Mouse (Mus musculus) heart, embryonic 13.5 days (tissue): Measurements from ENCODE around the gene Inka1. TPM values are rescaled to one million over a fixed set of nuclear protein-coding genes. Genes with fewer than 3 reads are reported as not detected.

Experiments used
- ATAC-seq: fragments of 200-750 bp; cut with Nextera tagmentation; 2 replicates; pipeline ENCODE4 v1.8.0; 2017; ENCODE audit warnings: moderate TSS enrichment; ENCODE audit not compliant: insufficient number of reproducible peaks, low FRiP score, low TSS enrichment; ENCODE audit errors: extremely low read depth
- H3K27ac ChIP-seq: fragments of 300-500 bp; sonication (generic); replicated peaks from 2 replicates; pipeline ENCODE4 v1.5.1; 2015; ENCODE audit warnings: moderate library complexity, mild to moderate bottlenecking, inconsistent platforms
- H3K27me3 ChIP-seq: fragments of 300-500 bp; sonication (generic); replicated peaks from 2 replicates; pipeline ENCODE4 v1.6.1; 2015; ENCODE audit warnings: mild to moderate bottlenecking, inconsistent platforms
- H3K36me3 ChIP-seq: fragments of 300-500 bp; sonication (generic); 2 replicates; pipeline ENCODE4 v1.6.1; 2015; ENCODE audit warnings: mild to moderate bottlenecking, inconsistent platforms
- H3K4me1 ChIP-seq: fragments of 300-500 bp; sonication (generic); 2 replicates; pipeline ENCODE4 v1.6.1; 2015; ENCODE audit warnings: inconsistent platforms
- H3K4me2 ChIP-seq: fragments of 300-500 bp; sonication (generic); 2 replicates; pipeline ENCODE4 v1.6.1; 2015; ENCODE audit warnings: inconsistent platforms, mild to moderate bottlenecking, moderate library complexity
- H3K4me3 ChIP-seq: fragments of 300-500 bp; sonication (generic); 2 replicates; pipeline ENCODE4 v1.5.1; 2015; ENCODE audit warnings: moderate library complexity, mild to moderate bottlenecking, inconsistent platforms
- H3K9ac ChIP-seq: fragments of 300-500 bp; sonication (generic); 2 replicates; pipeline ENCODE4 v1.6.1; 2015; ENCODE audit warnings: inconsistent platforms, mild to moderate bottlenecking, moderate library complexity
- H3K9me3 ChIP-seq: fragments of 300-500 bp; sonication (generic); 2 replicates; pipeline ENCODE4 v1.6.1; 2016; ENCODE audit warnings: inconsistent platforms
- WGBS: fragments of 180-500 bp; shearing (Covaris S2); methylation state at CpG from one replicate; pipeline ENCODE4 v1.1.7; 2015; ENCODE audit warnings: mixed read lengths; 5-methylcytosine and 5-hydroxymethylcytosine counted together
- polyA plus RNA-seq: library from polyadenylated mRNA; unstranded; fragments of >200 nt; fragmentation: Nextera tagmentation; extraction: Ambion mirVana; gene quantifications from 2 replicates; pipeline ENCODE4 v1.2.1, GENCODE M21; 2015

The Inka1 gene
- polyA plus RNA-seq, 1 experiment from 2014 or later: 50.6 TPM

DNA sequence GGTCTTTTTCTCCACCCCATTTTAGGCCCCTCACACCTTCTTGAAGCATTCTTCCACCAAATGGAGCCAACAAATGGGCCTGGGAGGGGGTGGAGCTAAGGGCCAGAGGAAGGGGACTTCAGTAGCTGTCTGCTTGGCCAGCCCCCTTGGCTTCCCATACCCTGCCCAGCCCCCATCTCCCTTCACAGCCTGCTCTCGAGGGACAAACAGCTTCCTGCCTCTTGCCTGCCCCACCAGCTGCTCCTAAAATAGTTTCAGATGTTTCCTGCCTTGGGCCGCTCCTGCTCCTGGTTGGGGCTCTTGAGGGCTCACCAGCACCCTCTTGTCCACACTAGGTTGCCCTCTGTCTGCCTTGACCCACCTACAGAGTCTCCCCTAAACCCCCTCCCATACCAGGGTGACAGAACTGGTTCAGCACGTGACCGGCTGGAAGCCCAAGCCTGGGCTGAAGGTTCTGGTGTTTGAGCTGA is 2.2 kb downstream of the Inka1 start:
- 6% methylated on average over 4 of the region's 4 CpGs for WGBS
- peak overlapping the region; percentile 92 for H3K9ac ChIP-seq
- no peaks in the 10 kb centered on the region for H3K27me3 ChIP-seq
- H3K27ac ChIP-seq: peak overlapping the region; percentile 100
- peak overlapping the region; percentile 91 for H3K4me2 ChIP-seq
- peak overlapping the region; percentile 79 for H3K4me3 ChIP-seq
- peaks cover 33% of the 10 kb centered on the region for H3K36me3 ChIP-seq
- H3K9me3 ChIP-seq: no peaks in the 10 kb centered on the region
- peak; percentile 29; the same call in 1 of the 2 replicates for ATAC-seq
- H3K4me1 ChIP-seq: peaks cover 69% of the 10 kb centered on the region

DNA sequence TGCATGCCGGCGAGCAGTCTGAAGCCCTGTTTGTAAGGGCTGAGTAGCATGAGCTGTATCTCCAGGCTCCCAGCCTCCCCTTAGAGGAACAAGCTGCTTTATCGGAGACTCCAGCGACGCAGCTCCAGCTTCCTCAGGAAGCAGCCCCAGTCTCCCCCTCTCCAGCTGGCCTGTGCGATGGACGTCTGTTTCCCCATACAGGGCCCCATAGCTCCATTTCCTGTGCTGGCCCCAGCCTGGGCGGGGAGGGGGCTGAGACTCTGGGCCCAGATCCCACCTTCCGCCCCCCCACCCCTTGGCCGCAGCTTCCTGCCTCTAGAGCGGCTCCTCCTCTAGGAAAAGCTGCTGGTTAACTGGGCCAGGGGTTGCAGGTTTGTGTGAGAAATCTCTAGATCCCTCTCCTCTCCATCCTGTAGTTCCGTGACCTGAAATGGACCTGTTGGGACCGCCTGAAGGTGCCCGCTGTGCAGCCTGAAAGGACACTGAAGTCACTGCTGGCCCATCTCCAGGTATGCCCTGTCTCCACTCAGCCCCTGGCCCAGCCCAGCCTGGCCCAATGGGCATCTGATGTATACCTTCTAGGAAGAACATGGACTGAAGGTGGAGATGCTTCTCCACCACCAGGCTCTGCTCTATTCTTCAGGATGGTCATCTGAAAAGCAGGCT is 2.9 kb downstream of the Inka1 start, which contains the start of gene Gm20661:
Gene Gm20661 (plus strand): TSS at position 378 of the 666 bp plus-strand sequence.
- 12% methylated on average over 14 of the region's 14 CpGs for WGBS
- Histone ChIP-seq H3K36me3 (peaks cover 38% of the 10 kb centered on the region), H3K9me3 (no peaks in the 10 kb centered on the region), H3K4me1 (peaks cover 75% of the 10 kb centered on the region), H3K4me3 (peak within 1 kb of the TSS; percentile 79), H3K9ac (peak within 1 kb of the TSS; percentile 92), H3K27ac (peak within 1 kb of the TSS; percentile 100), H3K4me2 (peak within 1 kb of the TSS; percentile 91), H3K27me3 (no peaks in the 10 kb centered on the region)
- peak; percentile 65 for ATAC-seq

DNA sequence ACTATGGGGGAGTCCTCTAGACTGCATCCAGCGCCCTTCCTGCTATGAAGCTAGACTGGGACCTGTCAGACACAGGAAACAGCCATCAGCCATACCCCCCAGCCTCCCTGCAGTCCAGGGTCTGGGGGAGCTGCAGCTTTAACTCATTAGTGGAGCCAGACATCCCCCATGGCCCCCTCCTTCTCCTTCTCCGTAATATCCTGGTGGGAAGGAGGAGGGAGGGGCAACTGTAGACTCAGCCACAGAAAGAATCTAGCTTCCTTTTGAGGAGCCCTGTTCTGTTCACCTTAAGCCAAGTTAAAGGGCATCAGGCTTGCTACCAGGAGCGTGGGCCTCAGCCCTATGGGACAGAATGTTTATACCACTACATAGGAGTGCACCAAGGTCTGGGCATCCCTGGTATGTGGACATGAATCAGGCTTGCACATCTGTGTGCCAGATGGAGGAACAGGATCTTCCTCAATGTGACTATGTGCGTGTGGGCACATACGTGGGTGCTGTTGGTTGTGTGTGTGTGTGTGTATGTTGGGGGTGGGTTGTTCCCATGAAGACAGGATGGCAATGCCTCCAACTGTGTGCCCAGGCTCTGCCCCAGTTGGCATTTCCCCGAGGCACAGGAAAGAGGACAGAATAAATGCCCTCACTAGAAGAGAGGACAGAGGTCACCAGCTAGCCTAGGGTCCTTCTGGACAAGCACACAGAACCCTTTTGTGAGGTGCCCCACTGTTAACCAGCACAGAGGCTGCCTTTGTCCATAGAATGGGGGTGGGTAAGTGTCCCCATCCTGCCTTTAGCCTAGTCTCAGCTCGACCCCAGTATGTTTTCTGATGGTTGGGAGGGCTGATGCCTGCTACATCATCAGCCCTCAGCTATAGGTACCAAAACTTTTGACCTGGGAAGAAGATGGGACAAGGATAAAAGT is 3.7 kb downstream of the Inka1 start:
- Histone ChIP-seq H3K4me3 (peak overlapping the region; percentile 79), H3K27me3 (no peaks in the 10 kb centered on the region), H3K36me3 (peaks cover 47% of the 10 kb centered on the region), H3K4me2 (peak overlapping the region; percentile 91), H3K9ac (peak overlapping the region; percentile 92), H3K27ac (peak overlapping the region; percentile 100), H3K4me1 (peaks cover 80% of the 10 kb centered on the region), H3K9me3 (no peaks in the 10 kb centered on the region)
- ATAC-seq: no peak
- WGBS: 33% methylated on average over 7 of the region's 7 CpGs

DNA sequence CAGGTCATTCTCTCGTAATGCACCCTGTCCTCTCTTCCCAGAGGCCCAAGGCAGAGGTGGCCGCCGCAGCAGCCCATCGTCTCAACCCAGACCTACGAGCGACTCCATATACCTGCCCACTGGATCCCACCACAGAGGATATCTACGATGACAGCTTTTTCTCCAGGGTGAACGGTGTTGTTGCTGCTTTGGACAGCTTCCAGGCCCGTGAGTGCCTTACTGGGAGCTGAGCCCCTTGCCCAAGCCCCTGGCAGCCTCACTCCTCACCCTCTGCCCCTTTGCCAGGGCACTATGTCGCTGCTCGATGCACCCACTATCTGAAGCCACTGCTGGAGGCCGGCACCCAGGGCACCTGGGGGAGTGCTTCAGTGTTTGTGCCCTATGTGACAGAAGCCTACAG is 6.9 kb downstream of the Inka1 start:
- no peak overlapping the region for H3K9ac ChIP-seq
- no peak overlapping the region for H3K4me3 ChIP-seq
- H3K27me3 ChIP-seq: no peaks in the 10 kb centered on the region
- peaks cover 44% of the 10 kb centered on the region for H3K36me3 ChIP-seq
- no peak overlapping the region for H3K4me2 ChIP-seq
- 0 out of 2 replicates have a peak overlapping the region, but pooled peaks have one; percentile 8 for H3K27ac ChIP-seq
- 87% methylated on average over 12 of the region's 12 CpGs for WGBS
- no peak for ATAC-seq
- peaks cover 89% of the 10 kb centered on the region for H3K4me1 ChIP-seq
- no peaks in the 10 kb centered on the region for H3K9me3 ChIP-seq

DNA sequence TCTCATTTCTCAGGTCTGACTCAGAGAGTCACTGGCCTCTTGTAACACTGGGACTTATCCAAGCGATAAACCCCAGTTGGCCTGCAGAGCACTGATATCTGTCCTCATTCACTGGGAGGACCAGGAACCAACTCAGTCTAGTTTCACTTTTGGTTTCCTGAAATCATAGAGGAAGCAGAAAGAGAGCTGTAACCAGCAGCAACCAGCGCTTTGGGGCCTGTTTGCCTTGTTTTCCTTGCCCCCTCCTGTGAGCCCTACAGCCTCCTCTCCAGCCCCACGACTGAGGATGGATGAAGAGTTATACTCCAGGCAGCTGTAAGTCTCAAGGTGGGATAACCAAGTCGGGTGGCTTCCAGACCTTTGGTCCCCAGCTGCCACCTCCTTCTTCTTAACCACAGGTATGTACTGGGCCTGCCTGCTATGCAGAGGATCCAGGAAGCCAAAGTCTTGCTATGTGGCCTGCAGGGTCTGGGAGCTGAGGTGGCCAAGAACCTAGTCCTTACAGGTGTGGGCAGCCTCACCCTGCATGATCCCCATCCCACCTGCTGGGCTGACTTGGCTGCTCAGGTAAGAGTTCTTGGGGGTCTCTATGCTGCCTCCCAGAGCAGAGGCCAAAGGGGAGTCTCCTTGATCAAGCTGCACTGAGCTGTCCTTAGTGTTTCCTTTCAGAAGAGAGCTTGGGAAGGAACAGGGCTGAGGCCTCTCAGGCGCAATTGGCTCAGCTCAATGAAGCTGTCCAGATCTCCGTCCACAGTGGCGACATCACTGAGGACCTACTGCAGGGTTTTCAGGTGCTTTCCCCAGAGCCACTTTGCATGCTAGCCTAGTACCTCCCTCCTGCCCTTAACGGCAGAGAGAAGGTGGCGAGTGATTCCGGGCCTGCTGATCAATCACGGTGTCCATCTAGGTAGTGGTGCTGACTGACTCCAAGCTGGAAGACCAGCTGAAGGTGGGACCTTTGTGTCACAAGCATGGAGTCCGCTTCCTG is 10.0 kb downstream of the Inka1 start, which contains the start of gene Uba7:
Gene Uba7 (plus strand): TSS at position 107 of the 988 bp plus-strand sequence.
- peak within 1 kb of the TSS; percentile 81 for H3K4me2 ChIP-seq
- peak within 1 kb of the TSS; percentile 81 for H3K9ac ChIP-seq
- WGBS: 37% methylated on average over 12 of the region's 12 CpGs
- peaks cover 81% of the 10 kb centered on the region for H3K4me1 ChIP-seq
- H3K9me3 ChIP-seq: no peaks in the 10 kb centered on the region
- peak within 1 kb of the TSS; percentile 49 for H3K4me3 ChIP-seq
- H3K27me3 ChIP-seq: no peaks in the 10 kb centered on the region
- peaks cover 41% of the 10 kb centered on the region for H3K36me3 ChIP-seq
- H3K27ac ChIP-seq: peak within 1 kb of the TSS; percentile 98
- no peak; the same call in 1 of the 2 replicates for ATAC-seq

DNA sequence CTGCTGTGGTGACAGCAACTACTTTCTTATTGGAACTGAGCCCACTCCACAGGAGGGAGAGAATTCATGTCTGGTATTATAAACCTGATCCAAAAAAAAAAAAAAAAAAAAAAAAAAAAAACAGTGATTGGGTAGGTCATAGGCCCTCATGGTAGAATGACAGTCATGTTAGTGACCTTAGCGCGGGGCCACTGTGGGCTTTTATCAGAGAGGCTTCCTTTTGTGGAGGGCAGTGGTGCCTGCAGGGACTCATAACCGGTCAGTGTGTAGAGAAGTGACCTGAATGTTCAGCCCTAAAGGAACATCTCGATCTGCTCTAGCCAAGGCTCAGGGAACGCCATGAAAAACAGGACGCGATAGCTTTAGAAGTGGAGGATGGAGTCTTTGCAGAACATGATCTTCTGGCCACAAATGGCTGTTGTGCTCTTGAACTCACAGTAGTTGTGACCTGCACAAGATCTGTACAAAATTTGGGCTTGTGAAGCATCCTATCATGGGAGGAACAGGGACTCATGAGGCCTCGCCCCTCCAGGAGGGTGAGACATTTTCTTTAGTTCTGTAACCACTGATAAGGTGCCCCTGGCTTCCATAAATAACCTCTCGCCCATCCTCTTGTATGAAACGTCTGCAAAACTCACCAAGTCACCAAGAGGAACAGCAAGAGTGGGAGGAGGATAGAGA is 11.0 kb downstream of the Inka1 start:
- no peak for ATAC-seq
- Histone ChIP-seq H3K36me3 (peaks cover 38% of the 10 kb centered on the region), H3K9ac (peak overlapping the region; percentile 57; the same call in 1 of the 2 replicates), H3K9me3 (no peaks in the 10 kb centered on the region), H3K27me3 (no peaks in the 10 kb centered on the region), H3K27ac (peak overlapping the region; percentile 98), H3K4me1 (peaks cover 78% of the 10 kb centered on the region), H3K4me2 (peak overlapping the region; percentile 81), H3K4me3 (peak overlapping the region; percentile 49; the same call in 1 of the 2 replicates)
- WGBS: 33% methylated on average over 10 of the region's 10 CpGs

DNA sequence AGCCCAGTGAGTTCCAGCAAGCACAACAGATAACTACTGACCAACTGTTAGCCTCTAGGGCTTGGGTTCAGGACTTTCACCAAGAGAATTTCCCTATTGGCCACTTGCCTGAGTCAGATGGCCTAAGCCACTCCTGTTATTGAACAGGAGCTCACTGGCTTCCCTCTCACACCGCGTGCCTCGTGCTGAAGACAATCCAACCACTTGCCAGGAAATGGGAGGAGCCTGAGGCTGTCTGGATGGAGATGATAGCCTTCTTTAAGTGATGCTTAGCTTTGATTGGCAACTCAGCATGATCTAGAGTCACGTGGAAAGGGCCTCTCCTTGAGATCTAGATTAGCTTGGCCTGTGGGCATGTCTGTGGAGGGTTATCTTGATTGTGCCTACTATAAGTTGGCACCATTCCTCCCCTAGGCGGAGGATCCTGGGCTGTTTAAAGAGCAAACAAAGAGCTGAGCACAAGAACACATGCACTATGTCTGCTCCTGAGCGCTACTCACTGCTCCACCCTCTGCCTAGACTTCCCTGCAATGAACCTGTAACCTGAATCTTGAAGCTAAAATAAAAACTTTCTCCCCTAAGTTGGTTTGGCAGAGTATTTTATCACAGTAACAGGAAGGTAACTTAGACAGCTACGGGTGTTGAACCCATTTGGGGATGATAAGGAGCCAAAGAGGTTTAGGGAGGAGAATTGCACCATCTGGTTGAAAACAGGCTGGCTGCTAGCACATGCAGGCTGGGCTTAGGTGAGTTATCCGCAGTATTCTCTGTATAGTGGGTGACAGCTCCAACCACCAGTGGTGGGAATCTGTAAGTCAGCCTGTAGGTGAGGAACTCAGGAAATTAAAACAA is 13.8 kb downstream of the Inka1 start:
- peak; percentile 69 for ATAC-seq
- Histone ChIP-seq H3K4me3 (no peak overlapping the region), H3K4me2 (peak overlapping the region; percentile 3; the same call in 1 of the 2 replicates), H3K9me3 (no peaks in the 10 kb centered on the region), H3K27me3 (no peaks in the 10 kb centered on the region), H3K4me1 (peaks cover 61% of the 10 kb centered on the region), H3K27ac (peak overlapping the region; percentile 51), H3K9ac (no peak overlapping the region), H3K36me3 (peaks cover 26% of the 10 kb centered on the region)
- 46% methylated on average over 8 of the region's 8 CpGs for WGBS

DNA sequence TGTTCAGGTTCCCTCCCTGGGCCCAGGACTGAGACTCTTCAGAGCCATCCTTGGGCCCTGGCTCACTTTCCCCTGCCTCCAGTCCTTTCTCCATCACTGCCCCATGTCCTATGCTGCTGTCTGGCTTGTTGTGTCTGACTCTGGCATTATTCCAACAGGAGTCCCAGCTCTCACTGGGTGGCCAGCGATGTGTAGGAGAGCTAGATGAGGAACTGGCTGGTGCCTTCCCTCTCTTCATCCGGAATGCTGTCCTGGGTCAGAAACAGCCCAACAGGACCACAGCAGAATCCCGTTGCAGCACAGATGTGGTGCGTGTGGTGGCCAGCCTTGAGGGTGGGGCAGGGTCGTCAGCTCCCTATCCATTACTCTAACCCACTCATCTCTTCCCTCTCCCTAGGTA is 15.4 kb downstream of the Inka1 start:
- WGBS: 81% methylated on average over 5 of the region's 5 CpGs

DNA sequence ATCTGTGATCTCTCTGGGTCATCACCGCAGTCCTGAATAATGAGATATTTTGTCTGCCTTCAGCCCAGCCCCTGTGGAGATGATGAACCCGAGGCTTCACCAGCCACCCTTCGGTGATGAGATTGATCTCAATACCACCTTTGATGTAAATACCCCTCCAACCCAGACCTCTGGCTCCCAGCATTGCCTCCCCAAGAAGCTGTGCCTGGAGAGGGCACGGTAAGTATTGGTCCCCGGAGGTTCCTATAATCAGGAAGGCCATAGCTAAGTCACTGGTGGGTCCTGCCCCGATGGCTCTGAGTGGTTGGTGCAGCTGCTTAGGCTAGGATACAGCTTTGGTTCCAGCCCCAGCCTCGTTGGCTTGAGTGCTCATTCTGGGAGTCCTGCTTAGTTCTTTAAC is 17.1 kb downstream of the Inka1 start:
- no peak overlapping the region for H3K27ac ChIP-seq
- H3K36me3 ChIP-seq: peaks cover 30% of the 10 kb centered on the region
- no peak overlapping the region for H3K4me3 ChIP-seq
- peaks cover 44% of the 10 kb centered on the region for H3K4me1 ChIP-seq
- no peak overlapping the region for H3K4me2 ChIP-seq
- H3K9ac ChIP-seq: no peak overlapping the region
- H3K27me3 ChIP-seq: no peaks in the 10 kb centered on the region
- no peak for ATAC-seq
- no peaks in the 10 kb centered on the region for H3K9me3 ChIP-seq
- 85% methylated on average over 7 of the region's 7 CpGs for WGBS

More for the DNA sequence above, 15.4 kb downstream of the Inka1 start:
- H3K9me3 ChIP-seq: no peaks in the 10 kb centered on the region
- H3K4me1 ChIP-seq: peaks cover 48% of the 10 kb centered on the region
- no peak overlapping the region for H3K4me2 ChIP-seq
- ATAC-seq: no peak
- no peaks in the 10 kb centered on the region for H3K27me3 ChIP-seq
- H3K9ac ChIP-seq: no peak overlapping the region
- H3K4me3 ChIP-seq: no peak overlapping the region
- peaks cover 29% of the 10 kb centered on the region for H3K36me3 ChIP-seq
- H3K27ac ChIP-seq: no peak overlapping the region
